Mouse (Mus musculus): ENCODE data around the gene Creg1. TPM values are rescaled to one million over a fixed set of nuclear protein-coding genes. Genes with fewer than 3 reads are reported as not detected.

The Creg1 gene
- polyA plus RNA-seq (2016; fragmentation: Nextera tagmentation; extraction: Ambion mirVana) = 35.8 and 38.9 TPM in 2 replicates

GRCm38 (mm10) chr1:165763635-165764372, at the start of gene Creg1:
Gene Creg1 (plus strand): TSS chr1:165763746.
- peak within 1 kb of the TSS; percentile 75 for H3K9ac ChIP-seq
- H3K27me3 ChIP-seq = peaks cover 23% of the 10 kb centered on the region
- no peak within 1 kb of the TSS for H3K27ac ChIP-seq
- H3K36me3 ChIP-seq = no peaks in the 10 kb centered on the region
- H3K4me1 ChIP-seq = peaks cover 7% of the 10 kb centered on the region
- H3K4me3 ChIP-seq = peak within 1 kb of the TSS; percentile 78
- WGBS = under 1% methylated on average over 57 of the region's 57 CpGs
- ATAC-seq (ENCODE audit: low FRiP score) = peak; percentile 99
- peaks cover 4% of the 10 kb centered on the region; the same call in 1 of the 2 replicates for H3K9me3 ChIP-seq (replicated peaks)
- peak within 1 kb of the TSS; percentile 75 for H3K4me2 ChIP-seq (replicated peaks)

GRCm38 (mm10) chr1:165713798-165714197, 49.7 kb upstream of the Creg1 start:
- H3K27ac ChIP-seq = no peak overlapping the region
- H3K36me3 ChIP-seq = no peaks in the 10 kb centered on the region
- H3K4me2 ChIP-seq (replicated peaks) = no peak overlapping the region
- H3K27me3 ChIP-seq = peaks cover 16% of the 10 kb centered on the region
- no peak for ATAC-seq (ENCODE audit: low FRiP score)
- no peaks in the 10 kb centered on the region for H3K9me3 ChIP-seq (replicated peaks)
- H3K9ac ChIP-seq = no peak overlapping the region
- 0 out of 2 replicates have a peak, but pooled peaks cover 3% of the 10 kb centered on the region for H3K4me1 ChIP-seq
- 84% methylated on average over 5 of the region's 5 CpGs for WGBS
- H3K4me3 ChIP-seq = no peak overlapping the region

DNA sequence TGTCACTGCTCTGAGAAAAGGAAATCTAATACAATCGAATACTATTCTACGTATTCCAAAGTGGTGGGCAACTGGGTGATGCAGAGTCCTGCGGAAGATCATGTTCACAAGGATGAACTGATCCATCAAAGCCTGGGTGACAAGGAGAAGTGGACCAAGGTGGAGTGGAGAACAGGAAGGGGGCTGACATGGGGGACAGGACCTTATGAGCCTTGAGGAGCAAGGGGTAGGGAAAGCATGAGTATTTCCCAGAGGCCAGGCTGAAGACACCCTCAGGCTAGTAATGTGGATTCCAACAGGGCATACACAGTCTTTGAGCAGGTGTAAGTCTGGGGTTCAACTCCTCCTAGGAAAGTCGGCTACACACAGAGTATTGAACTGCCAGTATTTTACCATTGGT, 47.1 kb upstream of the Creg1 start:
- Histone ChIP-seq H3K4me2 (replicated peaks) (no peak overlapping the region), H3K4me3 (no peak overlapping the region), H3K9ac (no peak overlapping the region), H3K4me1 (0 out of 2 replicates have a peak, but pooled peaks cover 3% of the 10 kb centered on the region), H3K27ac (no peak overlapping the region), H3K27me3 (no peaks in the 10 kb centered on the region), H3K36me3 (no peaks in the 10 kb centered on the region), H3K9me3 (replicated peaks) (no peaks in the 10 kb centered on the region)
- ATAC-seq (ENCODE audit: low FRiP score) = no peak
- 89% methylated on average over 4 of the region's 4 CpGs for WGBS

DNA sequence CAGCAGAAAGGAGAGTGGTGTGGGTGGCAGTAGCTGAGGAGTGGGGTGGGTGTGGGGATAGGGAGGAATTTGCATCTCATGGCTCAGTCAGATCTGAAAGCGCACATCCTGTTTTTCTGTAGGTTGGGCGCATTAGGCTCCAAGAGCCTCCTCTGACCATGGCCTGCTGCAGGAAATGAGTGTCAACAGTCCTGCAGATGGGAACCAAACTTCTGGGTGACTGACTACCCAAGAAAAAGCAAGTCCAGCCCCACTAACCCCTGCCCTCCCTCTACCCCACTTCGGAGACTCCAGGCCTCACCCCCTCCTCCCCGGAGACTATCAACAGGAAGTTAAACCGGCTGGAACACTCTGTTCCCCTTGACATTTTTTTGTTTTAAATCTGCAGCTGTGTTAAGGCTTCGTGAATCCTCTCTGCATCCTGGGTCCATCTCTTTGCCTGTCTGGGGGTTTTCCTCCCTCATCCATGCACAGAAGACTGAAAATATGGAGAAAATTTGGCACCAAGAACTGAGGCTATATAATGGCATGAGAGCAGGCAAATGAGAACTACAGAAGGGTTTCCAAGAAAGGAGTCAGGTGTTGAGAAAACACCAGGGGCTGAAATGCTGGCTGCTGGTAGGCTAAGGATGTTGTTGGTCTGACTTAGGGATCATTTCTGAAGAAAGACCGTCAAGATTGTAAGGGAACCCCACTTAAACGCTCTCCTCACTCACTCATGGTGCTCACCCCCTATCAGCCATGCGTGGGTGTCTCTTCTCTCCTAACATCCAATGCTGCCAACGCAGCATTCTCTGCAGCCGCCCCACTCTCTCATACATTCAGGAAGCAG, 45.6 kb upstream of the Creg1 start:
- no peak for ATAC-seq (ENCODE audit: low FRiP score)
- no peak overlapping the region for H3K9ac ChIP-seq

DNA sequence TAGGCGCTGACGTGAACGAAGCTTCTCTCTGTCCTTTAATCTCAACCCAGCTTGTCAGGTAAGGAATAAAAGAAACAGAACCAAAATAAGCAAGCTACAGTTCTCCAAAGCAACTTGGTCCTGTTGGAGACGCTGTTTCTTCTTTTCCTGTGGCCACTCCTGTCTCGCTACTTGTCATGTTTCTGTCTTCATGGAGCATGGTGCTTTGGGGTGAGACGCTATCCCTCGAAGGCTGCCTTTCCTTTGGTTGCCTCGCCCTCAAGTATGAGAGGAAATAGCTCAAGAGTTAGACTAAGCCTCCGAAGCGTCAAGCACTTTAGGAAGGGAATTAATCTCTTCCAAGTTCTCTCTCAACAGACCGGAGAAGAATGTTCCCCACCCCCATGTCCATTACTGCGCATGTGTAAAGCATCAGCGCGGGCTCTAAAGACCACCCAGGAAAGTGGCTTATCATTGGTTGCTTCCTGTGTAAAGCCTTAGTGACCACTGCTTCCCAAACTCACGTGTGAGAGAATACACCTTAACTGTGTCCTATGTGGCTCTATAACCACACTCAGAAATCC, 44.9 kb upstream of the Creg1 start:
- ATAC-seq (ENCODE audit: low FRiP score) = no peak
- 71% methylated on average over 15 of the region's 15 CpGs for WGBS
- 0 out of 2 replicates have a peak overlapping the region, but pooled peaks have one; percentile 44 for H3K27ac ChIP-seq

More for the DNA sequence above, 45.6 kb upstream of the Creg1 start:
- Histone ChIP-seq H3K27me3 (no peaks in the 10 kb centered on the region), H3K36me3 (no peaks in the 10 kb centered on the region), H3K4me1 (0 out of 2 replicates have a peak, but pooled peaks cover 3% of the 10 kb centered on the region), H3K9me3 (replicated peaks) (no peaks in the 10 kb centered on the region), H3K4me2 (replicated peaks) (no peak overlapping the region), H3K27ac (peak overlapping the region; percentile 44; the same call in 1 of the 2 replicates), H3K4me3 (no peak overlapping the region)
- WGBS = 54% methylated on average over 11 of the region's 11 CpGs

DNA sequence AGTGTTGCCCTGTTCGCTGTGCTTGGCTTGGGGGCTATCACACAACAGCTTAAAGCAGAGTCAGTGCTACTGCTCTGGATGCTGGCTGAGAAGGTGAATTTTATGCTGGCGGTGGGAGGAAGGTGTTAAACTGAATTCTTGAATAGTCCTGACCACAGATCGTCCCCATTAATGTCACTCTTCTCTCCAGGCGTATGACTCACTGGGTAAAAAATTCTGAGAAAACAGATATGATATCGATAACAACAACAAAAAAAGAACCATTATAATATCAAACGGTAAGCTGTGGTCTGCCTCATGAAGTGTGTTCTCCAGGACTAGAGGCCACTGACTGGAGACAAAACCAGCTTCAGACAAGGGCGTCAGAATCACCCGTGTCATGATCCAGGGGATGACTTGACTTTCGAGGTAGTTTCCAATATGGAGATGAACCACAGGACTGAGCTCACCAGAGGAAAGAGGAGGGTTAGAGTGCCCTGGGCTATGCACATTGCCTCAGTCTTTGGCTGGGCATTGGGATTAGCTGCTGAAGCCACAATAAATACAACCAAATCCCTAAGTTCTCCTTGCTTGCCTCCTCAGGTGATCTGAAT, 40.9 kb upstream of the Creg1 start:
- no peak overlapping the region for H3K27ac ChIP-seq
- H3K4me2 ChIP-seq (replicated peaks) = no peak overlapping the region
- H3K4me3 ChIP-seq = no peak overlapping the region
- WGBS = 93% methylated on average over 9 of the region's 9 CpGs
- H3K9me3 ChIP-seq (replicated peaks) = no peaks in the 10 kb centered on the region
- H3K36me3 ChIP-seq = no peaks in the 10 kb centered on the region
- peaks cover 8% of the 10 kb centered on the region; the same call in 1 of the 2 replicates for H3K4me1 ChIP-seq
- no peak overlapping the region for H3K9ac ChIP-seq
- ATAC-seq (ENCODE audit: low FRiP score) = no peak
- no peaks in the 10 kb centered on the region for H3K27me3 ChIP-seq

More for the DNA sequence above, 44.9 kb upstream of the Creg1 start:
- Histone ChIP-seq H3K9me3 (replicated peaks) (no peaks in the 10 kb centered on the region), H3K27me3 (no peaks in the 10 kb centered on the region), H3K4me1 (0 out of 2 replicates have a peak, but pooled peaks cover 3% of the 10 kb centered on the region), H3K9ac (no peak overlapping the region), H3K4me2 (replicated peaks) (no peak overlapping the region), H3K4me3 (no peak overlapping the region), H3K36me3 (no peaks in the 10 kb centered on the region)

DNA sequence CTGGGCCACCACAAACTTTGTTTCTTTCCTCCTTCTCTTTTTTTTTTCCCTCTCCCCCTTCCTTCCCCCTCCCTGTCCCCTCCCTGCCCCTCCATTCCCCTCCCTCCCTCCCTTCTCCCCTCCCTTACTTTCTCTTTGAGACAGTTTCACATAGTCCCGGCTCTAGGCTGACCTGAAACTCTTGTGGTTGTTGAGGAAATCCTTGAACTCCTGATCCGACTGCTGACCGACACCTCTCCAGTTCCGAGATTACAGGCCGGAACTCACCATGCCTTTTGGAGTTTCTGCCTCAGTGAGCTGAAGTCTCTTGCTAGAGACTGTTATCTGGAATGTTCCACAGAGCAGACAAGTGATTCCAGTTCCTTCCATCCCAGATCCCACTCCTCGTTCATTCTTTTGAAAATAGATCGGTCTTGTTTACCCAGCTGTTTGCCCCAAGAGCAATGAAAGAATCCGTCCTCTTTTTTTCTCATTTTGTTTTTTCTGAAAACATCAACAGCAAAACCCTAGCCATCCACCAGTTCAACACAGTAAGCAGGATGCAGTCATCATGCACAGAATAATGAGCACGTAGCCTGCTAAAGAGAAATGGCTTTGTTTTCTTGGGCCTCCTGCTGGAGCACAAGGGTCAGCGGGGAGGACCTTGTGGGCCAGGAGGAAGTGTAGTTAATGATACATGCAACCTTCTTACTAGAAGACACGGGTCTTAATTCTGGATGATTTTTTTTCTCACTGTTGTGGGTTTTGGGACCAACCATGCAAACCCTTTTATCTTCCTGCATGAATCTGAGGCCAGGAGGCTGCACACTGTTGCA, 39.1 kb upstream of the Creg1 start:
- H3K27ac ChIP-seq = no peak overlapping the region
- no peaks in the 10 kb centered on the region for H3K36me3 ChIP-seq
- H3K4me1 ChIP-seq = peaks cover 5% of the 10 kb centered on the region; the same call in 1 of the 2 replicates
- no peak overlapping the region for H3K9ac ChIP-seq
- no peak overlapping the region for H3K4me2 ChIP-seq (replicated peaks)
- no peaks in the 10 kb centered on the region for H3K9me3 ChIP-seq (replicated peaks)
- ATAC-seq (ENCODE audit: low FRiP score) = no peak
- no peaks in the 10 kb centered on the region for H3K27me3 ChIP-seq
- 54% methylated on average over 11 of the region's 11 CpGs for WGBS
- H3K4me3 ChIP-seq = no peak overlapping the region

DNA sequence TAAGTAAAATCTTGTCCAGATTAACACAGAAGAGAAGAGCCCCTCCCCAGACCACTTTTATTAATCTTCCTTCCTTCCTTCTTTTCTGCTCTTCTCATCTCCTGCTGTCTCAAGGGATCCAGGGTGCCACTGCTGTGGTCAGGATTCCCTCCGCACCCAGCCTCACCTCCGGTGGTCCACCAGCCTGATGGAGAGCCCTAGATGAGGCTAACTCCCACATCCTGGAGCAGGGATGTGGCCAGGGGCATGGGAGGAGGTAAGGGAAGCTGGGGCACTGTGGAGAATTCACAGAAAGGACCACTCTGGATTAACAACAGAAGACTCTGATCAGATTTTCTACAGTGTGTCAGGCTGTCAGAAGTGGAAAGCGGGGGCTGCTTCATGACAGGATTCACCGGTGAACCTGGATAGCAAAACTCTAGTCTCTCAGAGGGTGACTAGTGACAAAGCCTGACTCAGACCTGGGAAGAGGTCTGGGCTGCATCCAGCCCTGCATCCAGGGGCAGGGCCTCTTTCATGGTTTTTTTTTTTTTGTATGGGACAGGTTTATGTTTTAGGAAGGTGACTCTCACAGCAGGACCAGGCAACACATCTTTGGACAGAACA, 38.4 kb upstream of the Creg1 start:
- Histone ChIP-seq H3K27me3 (no peaks in the 10 kb centered on the region), H3K9ac (no peak overlapping the region), H3K9me3 (replicated peaks) (no peaks in the 10 kb centered on the region), H3K4me1 (peaks cover 5% of the 10 kb centered on the region; the same call in 1 of the 2 replicates), H3K4me2 (replicated peaks) (no peak overlapping the region), H3K27ac (peak overlapping the region; percentile 8; the same call in 1 of the 2 replicates), H3K36me3 (no peaks in the 10 kb centered on the region), H3K4me3 (no peak overlapping the region)
- 76% methylated on average over 4 of the region's 4 CpGs for WGBS
- ATAC-seq (ENCODE audit: low FRiP score) = no peak

DNA sequence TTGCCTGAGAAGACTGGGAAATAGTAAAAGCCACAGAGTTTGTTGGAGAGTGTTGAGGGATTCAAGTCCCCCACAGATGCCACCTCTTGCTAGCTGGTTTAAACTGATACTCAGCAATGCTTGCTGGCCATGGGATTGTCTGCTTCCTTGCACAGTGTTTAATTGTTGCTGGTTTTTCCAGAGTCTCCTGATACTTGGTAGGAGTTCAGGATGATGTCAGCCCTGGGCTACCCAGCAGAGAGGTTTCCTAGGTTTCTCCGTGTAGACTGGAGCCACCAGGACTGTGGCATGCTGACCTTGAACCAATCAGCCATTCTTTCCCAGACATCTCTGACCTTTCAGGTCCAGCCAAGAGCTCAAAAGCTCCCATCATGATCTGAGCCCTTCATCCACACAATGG, 36.6 kb upstream of the Creg1 start:
- H3K9ac ChIP-seq = no peak overlapping the region
- H3K27ac ChIP-seq = no peak overlapping the region
- no peak for ATAC-seq (ENCODE audit: low FRiP score)
- H3K4me1 ChIP-seq = peaks cover 5% of the 10 kb centered on the region; the same call in 1 of the 2 replicates
- H3K27me3 ChIP-seq = no peaks in the 10 kb centered on the region
- H3K4me3 ChIP-seq = no peak overlapping the region
- no peaks in the 10 kb centered on the region for H3K36me3 ChIP-seq
- 15% methylated on average over 1 of the region's 1 CpGs for WGBS
- H3K4me2 ChIP-seq (replicated peaks) = no peak overlapping the region
- H3K9me3 ChIP-seq (replicated peaks) = no peaks in the 10 kb centered on the region

- Histone ChIP-seq H3K27me3 (no peaks in the 10 kb centered on the region), H3K36me3 (no peaks in the 10 kb centered on the region), H3K27ac (no peak overlapping the region), H3K4me3 (no peak overlapping the region), H3K4me2 (replicated peaks) (no peak overlapping the region), H3K9me3 (replicated peaks) (no peaks in the 10 kb centered on the region), H3K9ac (no peak overlapping the region), H3K4me1 (peaks cover 5% of the 10 kb centered on the region; the same call in 1 of the 2 replicates)
- WGBS = 91% methylated on average over 3 of the region's 3 CpGs
- ATAC-seq (ENCODE audit: low FRiP score) = no peak
Measured at GRCm38 (mm10) chr1:165728057-165728639, 35.4 kb upstream of the Creg1 start.
